ENCODE assay signal across 27 mouse cellular contexts in the genomic region with DNA sequence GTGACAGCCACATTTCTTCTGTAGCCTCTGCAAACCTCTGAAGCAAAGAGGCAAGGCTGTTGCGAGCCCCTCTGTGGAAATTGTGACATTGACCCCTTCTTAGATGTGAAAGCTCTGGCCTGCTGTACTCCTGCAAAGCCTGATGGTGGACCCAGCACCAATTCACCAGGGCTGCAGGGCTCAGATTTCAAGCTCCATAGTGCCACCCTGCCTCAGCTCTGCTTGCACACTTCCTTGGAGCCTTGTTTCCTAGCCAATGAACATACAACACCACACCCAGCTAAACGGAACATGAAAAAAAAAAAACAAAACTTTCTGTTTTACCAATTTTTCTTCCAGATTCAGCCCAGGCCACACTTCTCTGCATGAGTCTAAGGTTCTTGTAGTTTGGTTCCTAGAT.
DNase-seq lines count a peak whose midpoint lies in the region; ATAC-seq and TF ChIP-seq lines count a peak whose summit lies in the region.
"Had no signal": no experiment of that assay in that cellular context is flagged by ENCODE, and none has a peak within 500 bp of the region (broad histone marks: within the 10 kb centered on the region; RNA-seq: fewer than 3 reads in every experiment).

No protein-coding gene starts in this region.

- DNase-seq in hindbrain, postnatal 0 days (ENCODE audit: low spot score): no peak
- no peak for DNase-seq in hindbrain, embryonic 11.5 days (ENCODE audit: low spot score)
- DNase-seq in lung, embryonic 14.5 days: peak; percentile 4
- DNase-seq in lung, postnatal 25 days (ENCODE audit: low spot score): no peak
- DNase-seq in 3T3-L1 (ENCODE audit: low read depth, low spot score): peak; percentile 50
- peak; percentile 61 for DNase-seq in NIH3T3 (ENCODE audit: low read depth)
- DNase-seq in left cerebral cortex, postnatal 10 days (ENCODE audit: extremely low spot score in 1 of 2, low spot score in 2 of 2): no peak
- DNase-seq in spleen, postnatal 14 days (ENCODE audit: low spot score in 2 of 2): no peak
- DNase-seq: adrenal gland, adult 2 months; adrenal gland, postnatal 14 days; cerebellum, adult 11 months; cerebellum, adult 2 months; cerebellum, adult 9-11 months; cerebellum, postnatal 25 days; gastrocnemius, postnatal 25 days; heart, adult 2 months; heart, postnatal 10 days; heart, postnatal 4 days had no signal

- H3K4me2 ChIP-seq in hindbrain, postnatal 0 days (ENCODE audit: low read depth, low read length): no peak overlapping the region
- H3K4me2 ChIP-seq in hindbrain, embryonic 11.5 days (replicated peaks; ENCODE audit: low read depth, low read length): no peak overlapping the region
- no peak overlapping the region for H3K4me2 ChIP-seq in lung, embryonic 14.5 days
- H3K4me2 ChIP-seq: embryonic facial prominence, embryonic 13.5 days; forebrain, embryonic 12.5 days; forebrain, embryonic 15.5 days; heart, embryonic 11.5 days; heart, embryonic 15.5 days; hindbrain, embryonic 12.5 days; hindbrain, embryonic 15.5 days had no signal

- no peak overlapping the region for H3K4me3 ChIP-seq in hindbrain, postnatal 0 days (ENCODE audit: low read length)
- H3K4me3 ChIP-seq in hindbrain, embryonic 11.5 days (ENCODE audit: low read depth, low read length): no peak overlapping the region
- no peak overlapping the region for H3K4me3 ChIP-seq in lung, embryonic 14.5 days (ENCODE audit: low read depth, low read length)
- H3K4me3 ChIP-seq: embryonic facial prominence, embryonic 13.5 days; erythroblast, embryonic 14.5 days; forebrain, embryonic 12.5 days; forebrain, embryonic 15.5 days; heart, adult 2 months; heart, embryonic 15.5 days; hindbrain, embryonic 12.5 days; hindbrain, embryonic 15.5 days had no signal

- no peaks in the 10 kb centered on the region for H3K36me3 ChIP-seq in hindbrain, postnatal 0 days (ENCODE audit: insufficient read depth, low read length)
- no peaks in the 10 kb centered on the region for H3K36me3 ChIP-seq in hindbrain, embryonic 11.5 days (ENCODE audit: control insufficient read depth, insufficient read depth, low read length)
- no peaks in the 10 kb centered on the region for H3K36me3 ChIP-seq in lung, embryonic 14.5 days (ENCODE audit: insufficient read depth)
- H3K36me3 ChIP-seq: embryonic facial prominence, embryonic 13.5 days; forebrain, embryonic 12.5 days; forebrain, embryonic 15.5 days; heart, embryonic 15.5 days; hindbrain, embryonic 12.5 days; hindbrain, embryonic 15.5 days had no signal

- intact Hi-C loops in left cerebral cortex, postnatal 10 days (cut with DNase I): no loop called here

- WGBS in hindbrain, postnatal 0 days: 82% methylated on average over 2 of the region's 2 CpGs
- WGBS in hindbrain, embryonic 11.5 days: 70% methylated on average over 2 of the region's 2 CpGs
- WGBS in lung, embryonic 14.5 days: 53% methylated on average over 2 of the region's 2 CpGs

- no peaks in the 10 kb centered on the region for H3K9me3 ChIP-seq in hindbrain, postnatal 0 days (ENCODE audit: low read length)
- no peaks in the 10 kb centered on the region for H3K9me3 ChIP-seq in hindbrain, embryonic 11.5 days (ENCODE audit: control insufficient read depth, low read length)
- H3K9me3 ChIP-seq in lung, embryonic 14.5 days (ENCODE audit: low read depth, low read length): no peaks in the 10 kb centered on the region
- H3K9me3 ChIP-seq: embryonic facial prominence, embryonic 13.5 days; forebrain, embryonic 12.5 days; forebrain, embryonic 15.5 days; heart, embryonic 15.5 days; hindbrain, embryonic 12.5 days; hindbrain, embryonic 15.5 days had no signal

- no peaks in the 10 kb centered on the region for H3K4me1 ChIP-seq in hindbrain, postnatal 0 days (ENCODE audit: insufficient read depth, low read length)
- H3K4me1 ChIP-seq in hindbrain, embryonic 11.5 days (replicated peaks; ENCODE audit: control insufficient read depth, insufficient read depth, low read length): no peaks in the 10 kb centered on the region; the same call in 1 of the 2 replicates
- H3K4me1 ChIP-seq in lung, embryonic 14.5 days (ENCODE audit: insufficient read depth): no peaks in the 10 kb centered on the region

- no peak overlapping the region for H3K9ac ChIP-seq in hindbrain, postnatal 0 days (replicated peaks; ENCODE audit: low read length)
- H3K9ac ChIP-seq in hindbrain, embryonic 11.5 days (ENCODE audit: low read depth, low read length): no peak overlapping the region
- no peak overlapping the region for H3K9ac ChIP-seq in lung, embryonic 14.5 days
- H3K9ac ChIP-seq: embryonic facial prominence, embryonic 13.5 days; forebrain, embryonic 12.5 days; forebrain, embryonic 15.5 days; heart, embryonic 15.5 days; hindbrain, embryonic 12.5 days; hindbrain, embryonic 15.5 days had no signal

- 0 out of 2 replicates have a peak, but pooled peaks have one; percentile 9 for TF ChIP-seq CTCF in hindbrain, postnatal 0 days (IDR thresholded peaks at IDR 0.05; ENCODE audit: low read depth)
- no peak for TF ChIP-seq CTCF in lung, embryonic 14.5 days (IDR thresholded peaks at IDR 0.05; ENCODE audit: low read depth)

- H3K27ac ChIP-seq in hindbrain, postnatal 0 days: no peak overlapping the region
- no peak overlapping the region for H3K27ac ChIP-seq in hindbrain, embryonic 11.5 days (ENCODE audit: low read depth, low read length)
- no peak overlapping the region for H3K27ac ChIP-seq in lung, embryonic 14.5 days (ENCODE audit: low read depth)
- H3K27ac ChIP-seq: embryonic facial prominence, embryonic 13.5 days; forebrain, embryonic 12.5 days; forebrain, embryonic 15.5 days; heart, adult 2 months; heart, embryonic 15.5 days; hindbrain, embryonic 12.5 days; hindbrain, embryonic 15.5 days had no signal

- no peak for ATAC-seq in hindbrain, postnatal 0 days
- no peak for ATAC-seq in hindbrain, embryonic 11.5 days (ENCODE audit: low FRiP score)
- no peak for ATAC-seq in lung, embryonic 14.5 days (ENCODE audit: insufficient read depth)
- ATAC-seq: forebrain, embryonic 15.5 days had no signal

- no peaks in the 10 kb centered on the region for H3K27me3 ChIP-seq in hindbrain, postnatal 0 days (ENCODE audit: insufficient read depth, low read length)
- no peaks in the 10 kb centered on the region for H3K27me3 ChIP-seq in hindbrain, embryonic 11.5 days (ENCODE audit: control insufficient read depth, insufficient read depth, low read length)
- no peaks in the 10 kb centered on the region for H3K27me3 ChIP-seq in lung, embryonic 14.5 days (ENCODE audit: insufficient read depth, low read length)
- H3K27me3 ChIP-seq: embryonic facial prominence, embryonic 13.5 days; forebrain, embryonic 15.5 days; heart, embryonic 15.5 days; hindbrain, embryonic 12.5 days; hindbrain, embryonic 15.5 days; Patski had no signal

Comparison
In these comparisons a context has a peak if more than half of its experiments do, and no peak if none do; other contexts are left out.
1. DNase-seq: peak in lung, embryonic 14.5 days (single experiment), 3T3-L1 (single experiment) and NIH3T3 (single experiment); none in hindbrain, postnatal 0 days (single experiment), hindbrain, embryonic 11.5 days (single experiment), lung, postnatal 25 days (single experiment), left cerebral cortex, postnatal 10 days (0 of 2) and spleen, postnatal 14 days (0 of 2).